Mouse (Mus musculus) MEL (cell line): ENCODE measurements around the gene Aatk. TPM values are rescaled to one million over a fixed set of nuclear protein-coding genes. Genes with fewer than 3 reads are reported as not detected.

Source experiments
- DNase-seq: peaks from one replicate; pipeline ENCODE4 v3.0.0; 2011; ENCODE audit warnings: low read depth, low spot score
- H3K27ac ChIP-seq: 2 replicates; pipeline ENCODE4 v1.5.1; 2012; ENCODE audit warnings: low read depth, mild to moderate bottlenecking, control low read depth, low read length, moderate library complexity; ENCODE audit not compliant: control insufficient read depth
- H3K27me3 ChIP-seq, 2 experiments: fragments of 150-350 bp in 1 of 2; sonication (generic) in 1 of 2; 2 replicates each; pipeline ENCODE4 v1.6.1; 2012; ENCODE audit warnings: low read length in 2 of 2, mild to moderate bottlenecking in 2 of 2, improper control_type of control experiment in 1 of 2, moderate library complexity in 1 of 2; ENCODE audit not compliant: insufficient read depth in 2 of 2, control insufficient read depth in 1 of 2
- H3K36me3 ChIP-seq, 2 experiments: 2 replicates each; pipeline ENCODE4 v1.6.1; 2012 to 2014; ENCODE audit warnings: low read length in 2 of 2, improper control_type of control experiment in 1 of 2, inconsistent platforms in 1 of 2, mild to moderate bottlenecking in 1 of 2; ENCODE audit not compliant: insufficient read depth in 2 of 2, control insufficient read depth in 1 of 2
- H3K4me1 ChIP-seq, 2 experiments: fragments of 150-350 bp in 1 of 2; sonication (generic) in 1 of 2; 2 replicates each; pipeline ENCODE4 v1.6.1; 2012; ENCODE audit warnings: low read length in 2 of 2, improper control_type of control experiment in 1 of 2, mild to moderate bottlenecking in 1 of 2; ENCODE audit not compliant: insufficient read depth in 2 of 2, control insufficient read depth in 1 of 2
- H3K4me3 ChIP-seq, 2 experiments: fragments of 150-350 bp in 1 of 2; sonication (generic) in 1 of 2; 2 replicates each; pipeline ENCODE4 v1.5.1; 2012; ENCODE audit warnings: low read depth in 2 of 2, low read length in 2 of 2, mild to moderate bottlenecking in 2 of 2, moderate library complexity in 2 of 2, control low read depth in 1 of 2, improper control_type of control experiment in 1 of 2; ENCODE audit not compliant: control insufficient read depth in 1 of 2, insufficient read depth in 1 of 2
- H3K79me2 ChIP-seq: 2 replicates; pipeline ENCODE4 v1.6.1; 2012; ENCODE audit warnings: mild to moderate bottlenecking, low read length, moderate library complexity; ENCODE audit not compliant: control insufficient read depth, poor library complexity, insufficient read depth
- H3K9ac ChIP-seq: 2 replicates; pipeline ENCODE4 v1.6.1; 2012; ENCODE audit warnings: low read depth, mild to moderate bottlenecking, control low read depth, low read length, moderate library complexity; ENCODE audit not compliant: control insufficient read depth, poor library complexity, severe bottlenecking
- H3K9me3 ChIP-seq: fragments of 150-350 bp; sonication (generic); replicated peaks from 2 replicates; pipeline ENCODE4 v1.6.1; 2012; ENCODE audit warnings: mild to moderate bottlenecking, low read length, improper control_type of control experiment, moderate library complexity; ENCODE audit not compliant: insufficient read depth
- CHD1 ChIP-seq: IDR thresholded peaks from 2 replicates; pipeline ENCODE4 v1.6.1; 2012; ENCODE audit warnings: low read depth, mild to moderate bottlenecking, inconsistent platforms, low read length, improper control_type of control experiment
- HCFC1 ChIP-seq: IDR thresholded peaks from 2 replicates; pipeline ENCODE4 v1.6.1; 2012; ENCODE audit warnings: low read depth, mild to moderate bottlenecking, inconsistent platforms, low read length, improper control_type of control experiment, moderate library complexity
- MEF2A ChIP-seq: IDR thresholded peaks from 2 replicates; pipeline ENCODE4 v1.6.1; 2014; ENCODE audit warnings: low read depth, mild to moderate bottlenecking, inconsistent platforms, low read length, improper control_type of control experiment; ENCODE audit not compliant: poor library complexity, insufficient replicate concordance, severe bottlenecking; ENCODE audit errors: extremely low read depth
- MXI1 ChIP-seq: IDR thresholded peaks from 2 replicates; pipeline ENCODE4 v1.6.1; 2011; ENCODE audit warnings: mild to moderate bottlenecking, low read depth, low read length, improper control_type of control experiment
- MYB ChIP-seq: IDR thresholded peaks from 2 replicates; pipeline ENCODE4 v1.6.1; 2011; ENCODE audit warnings: mild to moderate bottlenecking, low read depth, low read length, improper control_type of control experiment
- NRF1 ChIP-seq: IDR thresholded peaks from 2 replicates; pipeline ENCODE4 v1.6.1; 2014; ENCODE audit warnings: low read depth, mild to moderate bottlenecking, inconsistent platforms, low read length, improper control_type of control experiment, moderate library complexity; ENCODE audit not compliant: poor library complexity, insufficient read depth, severe bottlenecking
- POLR2AphosphoS5 ChIP-seq: IDR thresholded peaks from 2 replicates; pipeline ENCODE4 v1.6.1; 2012; ENCODE audit warnings: low read depth, borderline replicate concordance, mild to moderate bottlenecking, inconsistent platforms, low read length, moderate library complexity, mixed read lengths
- SIN3A ChIP-seq: IDR thresholded peaks from 2 replicates; pipeline ENCODE4 v1.6.1; 2012; ENCODE audit warnings: low read length, improper control_type of control experiment, inconsistent platforms
- TAL1 ChIP-seq: IDR thresholded peaks from 2 replicates; pipeline ENCODE4 v1.6.1; 2012; ENCODE audit warnings: mild to moderate bottlenecking, inconsistent platforms, low read length, moderate library complexity, mixed read lengths
- TCF12 ChIP-seq: IDR thresholded peaks from 2 replicates; pipeline ENCODE4 v1.6.1; 2014; ENCODE audit warnings: low read depth, mild to moderate bottlenecking, inconsistent platforms, low read length, improper control_type of control experiment, moderate library complexity
- USF1 ChIP-seq: IDR thresholded peaks from 2 replicates; pipeline ENCODE4 v1.6.1; 2014; ENCODE audit warnings: low read depth, mild to moderate bottlenecking, inconsistent platforms, low read length, improper control_type of control experiment, moderate library complexity
- ZC3H11A ChIP-seq: IDR thresholded peaks from 2 replicates; pipeline ENCODE4 v1.6.1; 2012; ENCODE audit warnings: low read depth, mild to moderate bottlenecking, inconsistent platforms, low read length, improper control_type of control experiment
- ZMIZ1 ChIP-seq: IDR thresholded peaks from 2 replicates; pipeline ENCODE4 v1.6.1; 2012; ENCODE audit warnings: low read depth, mild to moderate bottlenecking, inconsistent platforms, low read length, improper control_type of control experiment, moderate library complexity
- ZNF384 ChIP-seq: IDR thresholded peaks from 2 replicates; pipeline ENCODE4 v1.6.1; 2012; ENCODE audit warnings: low read depth, mild to moderate bottlenecking, inconsistent platforms, low read length, improper control_type of control experiment
- polyA plus RNA-seq, 2 experiments: library from polyadenylated mRNA; stranded (reverse) in 1 of 2; unstranded in 1 of 2; fragments of >175 nt in 1 of 2; fragments of >200 nt in 1 of 2; gene quantifications; 2 replicates each; pipeline versions ENCODE4 v1.2.1 to v1.2.4; 2012; ENCODE audit warnings: low replicate concordance in 2 of 2, low read depth in 1 of 2; ENCODE audit not compliant: insufficient read length in 2 of 2, insufficient read depth in 1 of 2, missing spikeins in 1 of 2
- total RNA-seq: library from RNA; depleted of rRNA; stranded (reverse); fragments of 300-350 nt; gene quantifications from 2 replicates; pipeline ENCODE4 v1.2.3, GENCODE M21; 2012

The Aatk gene
- total and polyA plus RNA-seq, 3 experiments: 0.04 TPM; not detected in 2

DNA sequence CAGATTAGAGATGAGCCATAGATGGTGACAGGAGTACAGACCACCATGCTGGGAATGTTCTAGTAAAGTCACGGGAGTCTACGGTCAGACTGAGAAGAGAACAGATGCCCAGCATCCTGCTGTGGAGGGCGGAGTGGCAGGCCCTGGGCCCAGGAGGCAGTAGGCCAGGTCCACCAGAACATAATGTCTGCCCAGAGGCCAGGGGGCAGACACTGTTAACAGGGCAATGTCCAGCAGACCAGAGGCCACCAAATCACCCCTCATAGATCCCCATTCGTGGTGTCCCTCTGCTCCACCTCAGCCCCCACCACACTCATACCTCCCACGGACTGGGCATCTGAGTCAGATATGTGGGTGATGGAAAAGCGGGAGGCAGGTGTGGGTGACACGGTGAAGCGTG lies 38.0 kb downstream of the Aatk start:
- Histone ChIP-seq H3K36me3 (no peaks in the 10 kb centered on the region), H3K27ac (no peak overlapping the region), H3K9ac (no peak overlapping the region), H3K79me2 (no peaks in the 10 kb centered on the region), H3K9me3 (no peaks in the 10 kb centered on the region), H3K4me3 (no peak overlapping the region)
- TF ChIP-seq HCFC1: no peak
- TF ChIP-seq, all 39 proteins: peak for 0
- DNase-seq: no peak
- H3K27me3 ChIP-seq: no peaks in the 10 kb centered on the region
- no peaks in the 10 kb centered on the region for H3K4me1 ChIP-seq

DNA sequence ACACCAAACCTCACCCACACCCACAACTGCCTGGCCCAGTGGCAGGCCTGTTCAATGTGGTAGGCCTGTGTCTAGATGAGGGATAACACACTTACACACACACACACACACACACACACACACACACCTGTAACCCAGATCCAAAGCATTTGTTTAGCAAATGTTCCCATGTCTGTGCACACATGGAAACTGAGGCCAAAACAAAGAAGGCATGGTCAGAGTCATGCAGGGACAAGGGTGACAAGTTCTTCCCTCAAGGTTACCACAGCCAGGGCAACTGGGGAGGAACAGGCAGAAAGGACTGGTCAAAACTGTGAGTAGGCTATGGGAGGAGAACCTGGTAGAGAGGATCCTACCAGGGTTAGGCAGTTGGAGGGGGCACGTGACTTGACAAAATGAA lies 38.5 kb downstream of the Aatk start:
- no peaks in the 10 kb centered on the region for H3K36me3 ChIP-seq
- H3K27me3 ChIP-seq: no peaks in the 10 kb centered on the region
- TF ChIP-seq POLR2AphosphoS5 (no peak), ZMIZ1 (no peak), USF1 (no peak), MYB (no peak)
- H3K4me1 ChIP-seq: no peaks in the 10 kb centered on the region
- DNase-seq: no peak
- no peak overlapping the region for H3K4me3 ChIP-seq
- no peaks in the 10 kb centered on the region for H3K9me3 ChIP-seq
- no peaks in the 10 kb centered on the region for H3K79me2 ChIP-seq
- no peak overlapping the region for H3K27ac ChIP-seq
- no peak overlapping the region for H3K9ac ChIP-seq

GRCm38 (mm10) chr11:120007496-120008080 lies 39.4 kb downstream of the Aatk start:
- no peak for DNase-seq
- Histone ChIP-seq H3K79me2 (no peaks in the 10 kb centered on the region), H3K36me3 (no peaks in the 10 kb centered on the region), H3K27me3 (no peaks in the 10 kb centered on the region), H3K4me3 (no peak overlapping the region), H3K9me3 (no peaks in the 10 kb centered on the region), H3K9ac (no peak overlapping the region), H3K4me1 (no peaks in the 10 kb centered on the region), H3K27ac (no peak overlapping the region)
- TF ChIP-seq ZMIZ1: no peak
- no peak for TF ChIP-seq ZC3H11A

- Histone ChIP-seq H3K27ac (no peak overlapping the region), H3K79me2 (no peaks in the 10 kb centered on the region), H3K36me3 (no peaks in the 10 kb centered on the region), H3K9me3 (no peaks in the 10 kb centered on the region), H3K4me1 (no peaks in the 10 kb centered on the region), H3K27me3 (no peaks in the 10 kb centered on the region), H3K9ac (no peak overlapping the region), H3K4me3 (no peak overlapping the region)
- DNase-seq: no peak
- no peak for TF ChIP-seq SIN3A
- TF ChIP-seq NRF1: no peak
- no peak for TF ChIP-seq CHD1
- no peak for TF ChIP-seq POLR2AphosphoS5
- no peak for TF ChIP-seq TCF12
- TF ChIP-seq TAL1: no peak
- TF ChIP-seq MXI1: no peak
- no peak for TF ChIP-seq ZNF384
- no peak for TF ChIP-seq ZC3H11A
- TF ChIP-seq MEF2A: no peak
Observed at GRCm38 (mm10) chr11:120005434-120006317, 41.3 kb downstream of the Aatk start.
